Mouse (Mus musculus): ENCODE measurements around the gene Icmt.

Gene Icmt

GRCm38 (mm10) chr4:152296874-152297861 is at the start of gene Icmt:
Gene Icmt (plus strand): TSS chr4:152297227.
- in situ Hi-C loops (cut with MboI; ENCODE audit: unreplicated experiment in 2 of 2): loop anchor here in 1 of 2 experiments (25.0 kb wide), 2 partner anchors 310 to 1665 kb away; partner anchors contain the start of genes A430005L14Rik, Phf13 and Thap3

- in situ Hi-C loops (cut with MboI; ENCODE audit: unreplicated experiment in 2 of 2): no loop called here
These were observed 46.4 kb upstream of the Icmt start for GRCm38 (mm10) chr4:152250615-152251014.

- in situ Hi-C loops (cut with MboI; ENCODE audit: unreplicated experiment in 2 of 2): no loop called here
These were observed 43.8 kb upstream of the Icmt start for GRCm38 (mm10) chr4:152253183-152253759.

GRCm38 (mm10) chr4:152257070-152257469 is 40.0 kb upstream of the Icmt start:
- in situ Hi-C loops (cut with MboI; ENCODE audit: unreplicated experiment in 2 of 2): no loop called here

DNA sequence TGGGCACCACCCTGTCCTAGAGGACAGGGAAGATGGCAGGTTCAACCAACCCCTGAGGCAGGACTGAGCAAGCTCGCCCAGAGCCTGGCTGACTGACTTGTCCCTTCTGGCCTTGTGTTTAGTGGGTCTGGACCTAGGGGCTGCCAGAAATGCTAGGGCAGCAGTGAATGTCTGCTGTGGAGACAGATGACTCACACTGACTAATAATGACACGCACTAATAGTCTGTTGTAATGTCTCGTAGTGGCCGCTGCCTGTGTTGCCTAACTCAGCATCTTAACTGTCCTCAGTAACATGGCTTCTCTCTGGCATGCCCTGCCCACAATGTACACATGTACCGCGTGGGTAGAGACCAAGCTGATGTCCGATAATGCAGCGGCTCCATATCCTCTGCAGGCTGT is 36.6 kb upstream of the Icmt start:
- in situ Hi-C loops (cut with MboI; ENCODE audit: unreplicated experiment in 2 of 2): no loop called here

DNA sequence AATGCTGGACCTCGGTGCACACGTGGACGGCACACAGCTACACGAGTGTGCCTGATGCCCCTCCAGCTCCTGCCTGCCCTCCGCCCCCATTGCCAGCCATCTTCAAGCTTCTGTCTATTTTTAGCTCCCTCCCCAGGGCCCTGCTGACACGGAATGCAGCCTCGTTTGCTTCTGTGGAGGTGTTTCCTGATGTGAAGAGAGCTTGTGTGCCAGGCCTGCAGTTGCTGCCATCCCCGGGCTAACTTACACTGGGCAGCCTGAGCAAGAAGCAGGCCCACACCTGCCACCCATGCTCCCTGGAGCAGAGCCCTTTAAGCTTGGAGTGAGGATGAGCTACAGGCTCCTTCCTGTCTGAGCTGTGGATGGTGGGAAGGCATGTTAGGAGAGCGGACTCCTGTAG is 34.8 kb upstream of the Icmt start:
- in situ Hi-C loops (cut with MboI; ENCODE audit: unreplicated experiment in 2 of 2): no loop called here

DNA sequence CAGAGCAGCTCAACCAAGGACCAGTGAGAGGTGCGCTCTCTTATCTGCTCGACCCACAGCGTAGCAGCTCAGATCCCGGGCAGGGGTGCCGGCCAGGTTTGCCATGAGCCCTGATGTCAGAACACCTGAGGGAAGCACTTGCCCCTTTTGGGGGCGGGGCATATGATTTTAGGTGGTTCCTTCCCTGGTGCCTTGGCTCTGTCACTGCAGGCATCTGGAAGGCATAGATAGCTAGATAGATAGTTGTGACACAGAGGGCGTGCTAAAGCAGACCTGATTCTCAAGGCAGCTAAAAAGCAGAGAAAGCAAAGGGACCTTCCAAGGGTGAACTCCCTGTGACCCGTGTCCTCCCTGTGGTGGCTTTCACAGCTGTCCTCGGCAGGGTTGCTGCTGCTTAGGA is 33.9 kb upstream of the Icmt start:
- in situ Hi-C loops (cut with MboI; ENCODE audit: unreplicated experiment in 2 of 2): no loop called here

- in situ Hi-C loops (cut with MboI; ENCODE audit: unreplicated experiment in 2 of 2): no loop called here
These were observed 33.4 kb upstream of the Icmt start for GRCm38 (mm10) chr4:152263512-152264176.

GRCm38 (mm10) chr4:152264177-152264530 is 32.9 kb upstream of the Icmt start:
- in situ Hi-C loops (cut with MboI; ENCODE audit: unreplicated experiment in 2 of 2): no loop called here

DNA sequence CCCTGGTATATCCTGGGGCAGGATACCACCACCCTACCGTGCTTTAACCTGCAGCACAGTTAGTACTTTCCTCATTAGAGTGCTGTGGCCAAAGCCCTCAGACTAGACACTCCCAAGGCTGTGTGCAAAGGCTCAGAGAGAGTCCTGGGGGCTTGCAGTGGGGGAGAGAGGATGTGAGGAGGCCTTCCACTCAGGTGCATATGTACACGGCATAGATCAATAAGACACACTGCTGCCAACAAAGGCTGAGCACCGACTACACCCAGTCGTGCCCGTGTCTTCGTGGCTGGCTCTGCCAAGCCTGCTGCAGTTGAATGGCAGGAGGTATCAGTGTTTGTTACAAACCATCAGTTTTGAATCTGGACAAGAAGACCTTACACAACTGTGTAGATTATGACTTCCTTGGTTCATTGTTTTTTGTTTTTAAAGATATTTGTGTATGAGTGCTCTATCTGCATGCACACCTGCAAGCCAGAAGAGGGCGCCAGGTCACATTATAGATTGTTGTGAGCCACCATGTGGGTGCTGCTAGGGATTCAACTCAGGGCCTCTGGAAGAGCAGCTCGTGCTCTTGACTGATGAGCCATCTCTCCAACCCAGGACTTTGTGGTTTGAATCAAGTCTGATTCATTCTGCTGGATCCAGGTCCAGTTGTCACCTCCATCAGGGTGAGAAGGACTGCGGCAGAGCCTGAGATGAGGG is 32.0 kb upstream of the Icmt start:
- in situ Hi-C loops (cut with MboI; ENCODE audit: unreplicated experiment in 2 of 2): no loop called here

DNA sequence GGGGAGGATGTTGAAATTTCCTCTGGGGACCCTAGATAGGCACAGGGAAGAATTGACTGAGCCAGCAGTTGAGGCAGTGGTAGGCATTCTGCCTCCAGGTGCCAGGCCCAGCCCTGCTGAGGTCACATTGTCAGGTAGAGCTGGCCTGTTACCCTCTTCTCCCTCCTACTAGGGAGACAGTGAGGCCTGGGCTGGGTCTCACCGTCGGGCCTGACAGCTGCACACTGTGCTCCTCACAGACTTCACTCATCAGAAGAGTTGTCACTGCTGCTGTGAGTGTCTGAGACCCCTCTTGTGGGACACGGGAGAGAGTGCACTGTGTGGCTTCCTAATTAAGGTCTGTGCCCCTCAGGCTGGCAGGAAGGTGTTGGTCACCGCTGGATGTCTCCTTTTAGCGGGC is 31.2 kb upstream of the Icmt start:
- in situ Hi-C loops (cut with MboI; ENCODE audit: unreplicated experiment in 2 of 2): no loop called here

- in situ Hi-C loops (cut with MboI; ENCODE audit: unreplicated experiment in 2 of 2): no loop called here
These were observed 30.7 kb upstream of the Icmt start for GRCm38 (mm10) chr4:152266236-152266895.

GRCm38 (mm10) chr4:152267748-152268369 is 29.2 kb upstream of the Icmt start:
- in situ Hi-C loops (cut with MboI; ENCODE audit: unreplicated experiment in 2 of 2): no loop called here

DNA sequence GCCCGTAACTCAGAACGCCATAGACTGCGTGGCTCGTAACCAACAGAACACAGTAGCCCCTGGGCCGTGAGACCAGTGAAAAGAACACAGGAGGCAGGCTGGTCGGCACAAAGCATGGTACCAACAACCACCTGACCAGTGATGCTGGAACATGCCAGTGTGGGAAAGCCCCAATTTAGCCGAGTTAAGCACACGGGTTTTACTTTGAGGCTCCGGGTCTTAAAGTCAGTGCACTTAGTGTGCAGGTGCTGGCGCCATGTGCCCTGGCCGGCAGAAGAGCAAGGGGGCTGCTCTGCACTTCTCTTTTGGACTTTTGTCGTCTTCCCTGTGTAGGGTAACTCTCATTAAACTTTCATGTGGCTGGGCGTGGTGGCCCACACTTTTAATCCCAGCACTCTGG is 27.1 kb upstream of the Icmt start:
- in situ Hi-C loops (cut with MboI; ENCODE audit: unreplicated experiment in 2 of 2): no loop called here

DNA sequence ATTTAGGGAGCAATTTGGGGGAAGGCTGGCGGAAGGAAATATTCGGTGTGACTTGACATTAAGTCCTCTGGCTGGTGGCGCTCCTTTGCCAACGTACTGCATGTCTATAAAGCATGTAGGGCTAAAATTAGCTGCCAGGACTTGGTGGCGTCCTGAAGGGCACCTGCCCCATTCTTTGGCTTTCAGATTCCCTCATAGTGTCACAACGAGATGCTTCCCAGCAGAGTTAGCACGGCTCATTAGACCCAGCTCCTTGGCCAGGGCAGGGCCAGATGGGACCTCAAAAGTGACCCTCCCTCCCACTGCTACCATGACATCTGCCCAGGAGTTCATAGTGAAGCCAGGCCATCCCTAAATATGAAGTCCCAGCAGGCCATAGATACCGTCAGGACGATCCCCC is 26.4 kb upstream of the Icmt start:
- in situ Hi-C loops (cut with MboI; ENCODE audit: unreplicated experiment in 2 of 2): no loop called here

- in situ Hi-C loops (cut with MboI; ENCODE audit: unreplicated experiment in 2 of 2): no loop called here
These were observed 25.7 kb upstream of the Icmt start for GRCm38 (mm10) chr4:152271334-152271733.

DNA sequence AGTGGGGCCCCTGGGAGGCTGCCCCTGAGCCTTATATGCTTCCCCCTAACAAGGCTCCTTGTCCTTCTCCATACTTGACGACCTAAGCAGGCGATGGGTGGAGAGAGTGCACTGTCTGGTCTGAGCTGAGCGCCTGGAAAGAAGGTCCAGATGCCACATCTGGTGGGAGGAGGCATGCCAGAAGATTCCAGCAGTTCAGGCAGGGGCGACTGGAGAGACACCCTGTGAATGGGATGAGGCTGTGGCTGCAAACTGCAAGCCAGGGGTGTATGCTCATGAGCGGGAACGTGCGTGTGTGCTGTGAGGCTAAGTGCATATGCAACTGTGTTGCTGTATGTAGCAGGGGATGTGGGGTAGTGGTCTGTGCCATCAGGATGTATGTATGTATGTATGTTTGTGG is 25.0 kb upstream of the Icmt start:
- in situ Hi-C loops (cut with MboI; ENCODE audit: unreplicated experiment in 2 of 2): no loop called here

- in situ Hi-C loops (cut with MboI; ENCODE audit: unreplicated experiment in 2 of 2): no loop called here
These were observed 24.5 kb upstream of the Icmt start for GRCm38 (mm10) chr4:152272449-152273049.

- in situ Hi-C loops (cut with MboI; ENCODE audit: unreplicated experiment in 2 of 2): no loop called here
These were observed 23.8 kb upstream of the Icmt start for GRCm38 (mm10) chr4:152273191-152273590.

Data from v-Abl transformed pro-B cells (cell line).